Mouse (Mus musculus): ENCODE measurements at regions not wholly inside any gene's neighbourhood (a gene's known extent, or its start where the extent isn't known, plus 50 kb on each side); places are given as distances from the start of the nearest gene placed in this dataset.
A peak's percentile ranks its signal among the peaks of the same experiment; 100 is the strongest.

GRCm38 (mm10) chr5:133718187-133719078 is 381.1 kb upstream of the Castor2 start:
- WGBS, result 29% methylated on average over 10 of the region's 10 CpGs

GRCm38 (mm10) chr5:133715830-133716229 is 383.7 kb upstream of the Castor2 start:
- Histone ChIP-seq H3K9me3 (no peaks in the 10 kb centered on the region), H3K9ac (no peak overlapping the region), H3K4me3 (no peak overlapping the region), H3K4me1 (peaks cover 3% of the 10 kb centered on the region; the same call in 1 of the 2 replicates), H3K4me2 (no peak overlapping the region), H3K27ac (no peak overlapping the region), H3K27me3 (replicated peaks) (no peaks in the 10 kb centered on the region), H3K36me3 (replicated peaks) (no peaks in the 10 kb centered on the region)
- ATAC-seq (replicated peaks), result no peak
- 87% methylated on average over 1 of the region's 1 CpGs for WGBS

More at GRCm38 (mm10) chr5:133718187-133719078, 381.1 kb upstream of the Castor2 start:
- no peaks in the 10 kb centered on the region for H3K36me3 ChIP-seq (replicated peaks)
- H3K4me2 ChIP-seq, result no peak overlapping the region
- H3K4me3 ChIP-seq, result no peak overlapping the region
- H3K27me3 ChIP-seq (replicated peaks), result no peaks in the 10 kb centered on the region
- peaks cover 3% of the 10 kb centered on the region; the same call in 1 of the 2 replicates for H3K4me1 ChIP-seq
- peak; percentile 52; the same call in 1 of the 2 replicates for ATAC-seq (replicated peaks)
- no peak overlapping the region for H3K9ac ChIP-seq
- no peak overlapping the region for H3K27ac ChIP-seq
- no peaks in the 10 kb centered on the region for H3K9me3 ChIP-seq

- no peak overlapping the region for H3K4me3 ChIP-seq
- ATAC-seq (replicated peaks), result no peak
- H3K27ac ChIP-seq, result no peak overlapping the region
- H3K27me3 ChIP-seq (replicated peaks), result no peaks in the 10 kb centered on the region; the same call in 1 of the 2 replicates
- no peaks in the 10 kb centered on the region for H3K9me3 ChIP-seq
- no peaks in the 10 kb centered on the region for H3K4me1 ChIP-seq
- no peak overlapping the region for H3K4me2 ChIP-seq
- no peak overlapping the region for H3K9ac ChIP-seq
- H3K36me3 ChIP-seq (replicated peaks), result no peaks in the 10 kb centered on the region
- 37% methylated on average over 3 of the region's 3 CpGs for WGBS
Measured at GRCm38 (mm10) chr5:133712652-133713051, 386.9 kb upstream of the Castor2 start.

GRCm38 (mm10) chr5:133708881-133709280 is 390.6 kb upstream of the Castor2 start:
- WGBS, result 25% methylated on average over 8 of the region's 8 CpGs
- no peak overlapping the region for H3K4me3 ChIP-seq
- H3K4me1 ChIP-seq, result no peaks in the 10 kb centered on the region
- no peaks in the 10 kb centered on the region for H3K36me3 ChIP-seq (replicated peaks)
- no peak for ATAC-seq (replicated peaks)
- H3K27ac ChIP-seq, result no peak overlapping the region
- H3K9ac ChIP-seq, result no peak overlapping the region
- no peaks in the 10 kb centered on the region; the same call in 1 of the 2 replicates for H3K27me3 ChIP-seq (replicated peaks)
- H3K4me2 ChIP-seq, result no peak overlapping the region
- H3K9me3 ChIP-seq, result no peaks in the 10 kb centered on the region; the same call in 1 of the 2 replicates

- no peaks in the 10 kb centered on the region for H3K27me3 ChIP-seq (replicated peaks)
- no peak for ATAC-seq (replicated peaks)
- WGBS, result 91% methylated on average over 2 of the region's 2 CpGs
Measured at GRCm38 (mm10) chr5:133686206-133686605, 413.3 kb upstream of the Castor2 start.

GRCm38 (mm10) chr5:133683021-133683420 is 416.5 kb upstream of the Castor2 start:
- 72% methylated on average over 9 of the region's 10 CpGs for WGBS
- no peaks in the 10 kb centered on the region for H3K27me3 ChIP-seq (replicated peaks)

More at GRCm38 (mm10) chr5:133686206-133686605, 413.3 kb upstream of the Castor2 start:
- Histone ChIP-seq H3K9me3 (no peaks in the 10 kb centered on the region), H3K36me3 (replicated peaks) (no peaks in the 10 kb centered on the region), H3K27ac (no peak overlapping the region), H3K4me2 (no peak overlapping the region), H3K4me3 (no peak overlapping the region), H3K4me1 (no peaks in the 10 kb centered on the region), H3K9ac (no peak overlapping the region)

GRCm38 (mm10) chr5:133676791-133677450 is 422.6 kb upstream of the Castor2 start:
- no peak overlapping the region for H3K27ac ChIP-seq
- ATAC-seq (replicated peaks), result no peak
- H3K27me3 ChIP-seq (replicated peaks), result no peaks in the 10 kb centered on the region
- 59% methylated on average over 15 of the region's 15 CpGs for WGBS
- no peaks in the 10 kb centered on the region for H3K4me1 ChIP-seq
- H3K9ac ChIP-seq, result no peak overlapping the region
- no peaks in the 10 kb centered on the region for H3K9me3 ChIP-seq
- no peak overlapping the region for H3K4me3 ChIP-seq
- no peaks in the 10 kb centered on the region for H3K36me3 ChIP-seq (replicated peaks)
- no peak overlapping the region for H3K4me2 ChIP-seq

More at GRCm38 (mm10) chr5:133683021-133683420, 416.5 kb upstream of the Castor2 start:
- H3K9me3 ChIP-seq, result no peaks in the 10 kb centered on the region
- ATAC-seq (replicated peaks), result no peak
- no peaks in the 10 kb centered on the region for H3K36me3 ChIP-seq (replicated peaks)
- H3K27ac ChIP-seq, result no peak overlapping the region
- no peak overlapping the region for H3K4me2 ChIP-seq
- no peak overlapping the region for H3K9ac ChIP-seq
- no peaks in the 10 kb centered on the region for H3K4me1 ChIP-seq
- no peak overlapping the region for H3K4me3 ChIP-seq

GRCm38 (mm10) chr5:133675636-133676035 is 423.9 kb upstream of the Castor2 start:
- H3K36me3 ChIP-seq (replicated peaks), result no peaks in the 10 kb centered on the region
- no peak overlapping the region for H3K4me3 ChIP-seq
- no peak overlapping the region for H3K9ac ChIP-seq
- no peak overlapping the region for H3K4me2 ChIP-seq
- H3K27ac ChIP-seq, result no peak overlapping the region
- ATAC-seq (replicated peaks), result no peak
- H3K27me3 ChIP-seq (replicated peaks), result no peaks in the 10 kb centered on the region
- H3K9me3 ChIP-seq, result no peaks in the 10 kb centered on the region
- 51% methylated on average over 3 of the region's 3 CpGs for whole genome bisulfite sequencing
- no peaks in the 10 kb centered on the region for H3K4me1 ChIP-seq

GRCm38 (mm10) chr5:133666473-133666872 is 433.0 kb upstream of the Castor2 start:
- WGBS, result 48% methylated on average over 6 of the region's 6 CpGs
- H3K4me3 ChIP-seq, result no peak overlapping the region
- no peak overlapping the region for H3K9ac ChIP-seq
- H3K4me1 ChIP-seq, result no peaks in the 10 kb centered on the region
- no peaks in the 10 kb centered on the region for H3K27me3 ChIP-seq (replicated peaks)
- no peaks in the 10 kb centered on the region for H3K36me3 ChIP-seq (replicated peaks)
- no peaks in the 10 kb centered on the region for H3K9me3 ChIP-seq
- H3K27ac ChIP-seq, result no peak overlapping the region
- no peak overlapping the region for H3K4me2 ChIP-seq
- ATAC-seq (replicated peaks), result no peak

- Histone ChIP-seq H3K4me2 (no peak overlapping the region), H3K27ac (no peak overlapping the region), H3K9me3 (no peaks in the 10 kb centered on the region), H3K27me3 (replicated peaks) (no peaks in the 10 kb centered on the region), H3K36me3 (replicated peaks) (no peaks in the 10 kb centered on the region), H3K9ac (no peak overlapping the region), H3K4me1 (no peaks in the 10 kb centered on the region), H3K4me3 (no peak overlapping the region)
- no peak for ATAC-seq (replicated peaks)
- WGBS, result 80% methylated on average over 7 of the region's 7 CpGs
Measured at GRCm38 (mm10) chr5:133662474-133663256, 436.8 kb upstream of the Castor2 start.

- Histone ChIP-seq H3K4me2 (no peak overlapping the region), H3K9ac (no peak overlapping the region), H3K9me3 (no peaks in the 10 kb centered on the region), H3K36me3 (replicated peaks) (no peaks in the 10 kb centered on the region), H3K4me3 (no peak overlapping the region), H3K27me3 (replicated peaks) (no peaks in the 10 kb centered on the region), H3K27ac (no peak overlapping the region), H3K4me1 (no peaks in the 10 kb centered on the region)
- WGBS, result 90% methylated on average over 11 of the region's 11 CpGs
- no peak for ATAC-seq (replicated peaks)
Measured at GRCm38 (mm10) chr5:133660351-133660750, 439.2 kb upstream of the Castor2 start.

- no peaks in the 10 kb centered on the region for H3K27me3 ChIP-seq (replicated peaks)
- no peaks in the 10 kb centered on the region for H3K9me3 ChIP-seq
- no peaks in the 10 kb centered on the region for H3K36me3 ChIP-seq (replicated peaks)
- H3K4me3 ChIP-seq, result no peak overlapping the region
- H3K9ac ChIP-seq, result no peak overlapping the region
- no peaks in the 10 kb centered on the region for H3K4me1 ChIP-seq
- no peak for ATAC-seq (replicated peaks)
- no peak overlapping the region for H3K27ac ChIP-seq
- H3K4me2 ChIP-seq, result no peak overlapping the region
- 90% methylated on average over 8 of the region's 8 CpGs for WGBS
Measured at GRCm38 (mm10) chr5:133656837-133657236, 442.7 kb upstream of the Castor2 start.

All from midbrain, embryonic 15.5 days (tissue).